Mouse (Mus musculus) induced T-regulatory cell, adult 2 months (primary cell): ENCODE results near the gene Hunk.

Experiments
- DNase-seq: peaks from one replicate; pipeline ENCODE4 v3.0.0-alpha.2; 2012; ENCODE audit warnings: low read depth

The Hunk gene

GRCm38 (mm10) chr16:90437276-90437675 lies 51.5 kb downstream of the Hunk start:
- DNase-seq: no peak

GRCm38 (mm10) chr16:90439493-90439892 lies 53.7 kb downstream of the Hunk start:
- DNase-seq: no peak

- DNase-seq: no peak
These were observed 54.8 kb downstream of the Hunk start for GRCm38 (mm10) chr16:90440654-90441053.

GRCm38 (mm10) chr16:90442991-90443390 lies 57.2 kb downstream of the Hunk start:
- DNase-seq: no peak

GRCm38 (mm10) chr16:90453197-90453596 lies 67.4 kb downstream of the Hunk start:
- no peak for DNase-seq

GRCm38 (mm10) chr16:90456495-90457125 lies 70.8 kb downstream of the Hunk start:
- peak; percentile 64 for DNase-seq

- no peak for DNase-seq
These were observed 73.2 kb downstream of the Hunk start for GRCm38 (mm10) chr16:90458899-90459610.

- no peak for DNase-seq
These were observed 75.6 kb downstream of the Hunk start for GRCm38 (mm10) chr16:90461304-90461905.

- no peak for DNase-seq
These were observed 77.0 kb downstream of the Hunk start for GRCm38 (mm10) chr16:90462728-90463275.

GRCm38 (mm10) chr16:90465154-90465553 lies 79.3 kb downstream of the Hunk start:
- no peak for DNase-seq

- DNase-seq: no peak
These were observed 82.5 kb downstream of the Hunk start for GRCm38 (mm10) chr16:90468286-90468685.

- DNase-seq: peak; percentile 88
These were observed 90.0 kb downstream of the Hunk start for GRCm38 (mm10) chr16:90475701-90476229.

- no peak for DNase-seq
These were observed 95.8 kb downstream of the Hunk start for GRCm38 (mm10) chr16:90481612-90482011.

GRCm38 (mm10) chr16:90483341-90483740 lies 97.5 kb downstream of the Hunk start:
- DNase-seq: no peak

GRCm38 (mm10) chr16:90485125-90485524 lies 99.3 kb downstream of the Hunk start:
- no peak for DNase-seq

GRCm38 (mm10) chr16:90485599-90485998 lies 99.8 kb downstream of the Hunk start:
- no peak for DNase-seq

- DNase-seq: no peak
These were observed 104.3 kb downstream of the Hunk start for GRCm38 (mm10) chr16:90490066-90490465.

- DNase-seq: no peak
These were observed 106.2 kb downstream of the Hunk start for GRCm38 (mm10) chr16:90491898-90492499.

GRCm38 (mm10) chr16:90496930-90497329 lies 111.1 kb downstream of the Hunk start:
- no peak for DNase-seq

GRCm38 (mm10) chr16:90497749-90498464 lies 112.1 kb downstream of the Hunk start:
- DNase-seq: no peak

- no peak for DNase-seq
These were observed 115.0 kb downstream of the Hunk start for GRCm38 (mm10) chr16:90500809-90501208.

- DNase-seq: no peak
These were observed 119.4 kb downstream of the Hunk start for GRCm38 (mm10) chr16:90505252-90505651.
